Mouse (Mus musculus) c-Kit-negative CD71-positive TER-119-positive erythroid progenitor cells, embryonic 14.5 days (primary cell): ENCODE results near the gene Olfr910.

ENCODE experiments used
- DNase-seq: peaks from one replicate; pipeline ENCODE4 v3.0.0-alpha.2; 2013; ENCODE audit warnings: low read depth, low spot score

The Olfr910 gene

DNA sequence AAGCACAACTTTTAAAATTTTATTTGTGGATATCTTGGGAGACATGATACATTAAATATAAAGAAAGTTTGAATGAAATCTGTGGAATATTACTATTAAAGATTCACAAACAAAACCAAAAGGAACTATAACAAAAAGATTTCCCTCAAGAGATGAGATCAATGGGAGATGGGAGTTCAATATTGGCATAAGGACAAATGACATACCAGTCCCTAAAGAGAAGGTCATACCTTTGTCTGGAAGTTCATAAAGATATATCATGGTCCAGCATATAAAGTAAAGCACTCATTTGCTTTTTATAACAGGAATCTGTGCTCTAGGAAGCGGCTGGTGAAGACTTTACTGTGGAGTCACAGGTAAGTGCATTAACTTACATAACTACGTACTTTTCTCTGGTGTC is at the start of gene Olfr910:
Olfr910 (plus strand) TSS at position 301 of the 400 bp plus-strand sequence.
- DNase-seq, result no peak

DNA sequence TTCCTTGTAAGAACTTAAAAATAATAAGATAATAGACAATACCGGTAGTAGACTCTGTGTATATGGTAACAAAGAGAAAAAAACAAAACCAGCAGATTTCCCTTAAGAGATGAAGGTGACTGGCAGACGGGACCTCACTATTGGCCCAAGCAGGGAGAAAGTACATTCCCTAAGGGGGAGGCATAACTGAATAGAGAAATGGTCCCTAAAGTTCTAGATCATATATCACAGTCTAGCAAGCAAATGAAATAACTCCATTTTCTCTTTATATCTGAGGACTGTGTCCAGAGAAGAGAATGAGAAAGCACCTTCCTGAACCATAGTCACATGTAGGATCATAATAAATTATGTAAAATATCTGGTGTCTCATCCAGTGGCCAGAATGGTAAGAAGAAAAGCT is 42.1 kb upstream of the Olfr910 start, which contains the start of gene Olfr907:
Olfr907 (plus strand) TSS at position 301 of the 400 bp plus-strand sequence.
- no peak for DNase-seq

DNA sequence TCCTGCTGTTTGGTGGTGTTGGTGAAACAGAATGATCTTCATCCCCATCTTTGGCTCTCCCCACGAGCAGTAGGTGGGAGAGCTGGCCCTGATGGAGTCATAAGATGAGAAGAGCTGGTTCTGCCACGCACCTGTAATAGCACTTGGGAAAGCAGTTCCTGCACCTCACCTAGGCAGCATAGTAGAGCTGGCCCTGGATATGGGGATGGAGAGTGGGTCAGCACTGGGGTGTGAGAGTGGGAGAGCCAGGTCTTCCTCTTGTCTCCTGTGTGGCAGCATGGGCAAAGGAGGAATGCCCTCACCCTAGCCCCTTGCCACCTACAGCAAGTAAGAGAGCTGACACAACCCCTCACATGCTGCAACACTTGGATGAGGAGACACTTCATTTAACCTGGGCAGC is 25.3 kb upstream of the Olfr910 start:
- no peak for DNase-seq

DNA sequence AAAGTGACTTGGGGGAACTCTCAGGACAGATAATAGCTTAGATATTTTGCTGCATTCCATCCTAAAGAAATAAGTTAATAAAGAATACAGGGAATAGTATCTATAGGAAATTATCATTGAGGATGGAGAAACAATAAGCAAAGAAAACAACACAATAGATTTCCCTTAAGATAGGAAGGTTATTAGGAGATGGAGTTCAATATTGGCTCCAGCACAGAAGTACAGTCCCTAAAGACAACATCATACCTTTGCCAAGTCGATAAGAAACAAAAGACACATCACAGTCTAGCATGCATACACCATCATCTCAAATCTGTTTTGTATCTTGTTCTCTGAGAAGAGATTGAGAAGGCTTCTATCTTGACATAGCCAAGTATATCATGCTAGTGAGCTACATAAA is 16.4 kb upstream of the Olfr910 start, which contains the start of gene Olfr911-ps1:
Olfr911-ps1 (plus strand) TSS at position 301 of the 400 bp plus-strand sequence.
- DNase-seq, result no peak

DNA sequence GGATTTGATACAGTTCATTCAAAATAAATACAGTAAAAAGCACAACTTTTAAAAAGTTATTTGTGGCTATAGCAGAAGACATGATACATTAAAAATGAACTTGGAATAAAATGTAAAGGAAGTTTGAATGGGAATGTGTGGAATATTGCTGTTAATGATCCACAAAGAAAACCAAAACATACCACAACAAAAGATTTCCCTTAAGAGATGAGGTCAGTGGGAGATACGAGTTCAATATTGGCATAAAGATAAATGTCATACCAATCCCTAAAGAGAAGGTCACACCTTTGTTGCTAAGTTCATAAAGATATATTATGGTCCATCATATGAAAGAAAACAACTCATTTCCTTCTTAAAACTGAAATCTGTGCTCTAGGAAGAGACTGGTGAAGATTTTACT is 42.2 kb downstream of the Olfr910 start, which contains the start of gene Olfr912:
Olfr912 (plus strand) TSS at position 301 of the 400 bp plus-strand sequence.
- DNase-seq, result no peak
